ENCODE assay signal across 15 mouse cellular contexts in the genomic region with DNA sequence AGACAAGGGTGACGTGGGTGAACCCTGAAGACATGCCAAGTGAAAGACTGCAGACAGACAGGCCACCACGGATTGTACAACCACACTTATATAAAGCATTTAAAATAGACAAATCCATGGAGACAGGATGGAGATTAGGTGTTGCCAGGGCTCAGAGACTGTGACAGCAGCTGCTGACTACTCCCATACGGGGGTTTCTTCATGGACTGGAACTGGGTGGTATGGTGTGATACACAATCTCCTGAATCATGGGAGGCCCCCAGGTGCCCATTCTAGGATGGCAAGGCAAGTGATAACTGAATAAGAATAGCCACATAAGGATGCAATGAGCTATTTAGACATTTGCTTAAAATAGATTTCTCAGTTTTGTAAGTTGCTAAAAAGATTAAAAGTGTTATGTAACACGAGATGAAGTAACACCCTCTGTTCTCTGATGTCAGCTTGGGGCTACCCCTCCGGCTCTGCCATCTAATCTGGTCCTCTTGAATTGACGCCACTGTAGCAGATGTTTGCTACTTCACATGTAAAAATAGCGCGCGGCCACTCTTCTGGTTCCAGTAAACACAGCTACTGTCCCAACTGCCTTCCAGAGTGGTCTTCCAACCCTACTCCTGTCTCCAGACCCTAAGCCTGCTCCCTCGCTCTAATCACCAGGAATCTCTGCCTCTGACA. TPM values are rescaled to one million over a fixed set of nuclear protein-coding genes. Genes with fewer than 3 reads are reported as not detected.
DNase-seq lines count a peak whose midpoint lies in the region; ATAC-seq and TF ChIP-seq lines count a peak whose summit lies in the region.
"Had no signal": no experiment of that assay in that cellular context is flagged by ENCODE, and none has a peak within 500 bp of the region (broad histone marks: within the 10 kb centered on the region; RNA-seq: fewer than 3 reads in every experiment).

No protein-coding gene starts in this region.

- no peak for TF ChIP-seq POLR2A in testis, adult 2 months (IDR thresholded peaks at IDR 0.05; ENCODE audit: control insufficient read depth, low read depth, low read length)

- H3K4me2 ChIP-seq in embryonic facial prominence, embryonic 14.5 days (ENCODE audit: low read depth, low read length): no peak overlapping the region
- H3K4me2 ChIP-seq: embryonic facial prominence, embryonic 12.5 days; midbrain, embryonic 12.5 days had no signal

- TF ChIP-seq CTCF in testis, adult 2 months (IDR thresholded peaks at IDR 0.05; ENCODE audit: control insufficient read depth, insufficient read depth, insufficient replicate concordance, low read depth, low read length): no peak

- H3K9ac ChIP-seq in embryonic facial prominence, embryonic 14.5 days (ENCODE audit: low read depth, low read length): no peak overlapping the region
- H3K9ac ChIP-seq: embryonic facial prominence, embryonic 12.5 days; liver, embryonic 14.5 days; midbrain, embryonic 12.5 days had no signal

- no peaks in the 10 kb centered on the region for H3K36me3 ChIP-seq in embryonic facial prominence, embryonic 14.5 days (ENCODE audit: control insufficient read depth, insufficient read depth, low read length)
- no peaks in the 10 kb centered on the region for H3K36me3 ChIP-seq in embryonic facial prominence, embryonic 10.5 days (replicated peaks)
- no peaks in the 10 kb centered on the region for H3K36me3 ChIP-seq in testis, adult 2 months (ENCODE audit: control insufficient read depth, insufficient read depth, low read length)
- H3K36me3 ChIP-seq: embryonic facial prominence, embryonic 12.5 days; midbrain, embryonic 12.5 days had no signal

- intact Hi-C loops in heart, postnatal 25 days (cut with DNase I): no loop called here

- H3K9me3 ChIP-seq in embryonic facial prominence, embryonic 14.5 days (ENCODE audit: control insufficient read depth, low read length): no peaks in the 10 kb centered on the region
- H3K9me3 ChIP-seq in embryonic facial prominence, embryonic 10.5 days: no peaks in the 10 kb centered on the region
- H3K9me3 ChIP-seq: embryonic facial prominence, embryonic 12.5 days; midbrain, embryonic 12.5 days had no signal

- no peak overlapping the region for H3K27ac ChIP-seq in embryonic facial prominence, embryonic 14.5 days (replicated peaks; ENCODE audit: low read depth, low read length)
- H3K27ac ChIP-seq in embryonic facial prominence, embryonic 10.5 days (replicated peaks): no peak overlapping the region
- no peak overlapping the region for H3K27ac ChIP-seq in testis, adult 2 months (ENCODE audit: control insufficient read depth, insufficient read depth, low read depth, low read length)
- H3K27ac ChIP-seq: embryonic facial prominence, embryonic 12.5 days; liver, embryonic 14.5 days; midbrain, embryonic 12.5 days had no signal

- no peak overlapping the region for H3K4me3 ChIP-seq in embryonic facial prominence, embryonic 14.5 days (ENCODE audit: low read depth, low read length)
- H3K4me3 ChIP-seq in embryonic facial prominence, embryonic 10.5 days: no peak overlapping the region
- H3K4me3 ChIP-seq in testis, adult 2 months (ENCODE audit: control insufficient read depth, low read depth, low read length): peak overlapping the region; percentile 20
- H3K4me3 ChIP-seq: embryonic facial prominence, embryonic 12.5 days; midbrain, embryonic 12.5 days had no signal

- no peaks in the 10 kb centered on the region; the same call in 1 of the 2 replicates for H3K4me1 ChIP-seq in embryonic facial prominence, embryonic 14.5 days (ENCODE audit: control insufficient read depth, insufficient read depth, low read length)
- H3K4me1 ChIP-seq in embryonic facial prominence, embryonic 10.5 days: no peaks in the 10 kb centered on the region
- no peaks in the 10 kb centered on the region for H3K4me1 ChIP-seq in testis, adult 2 months (ENCODE audit: control insufficient read depth, insufficient read depth, low read length)

- peak; percentile 27 for DNase-seq in embryonic facial prominence, embryonic 14.5 days (ENCODE audit: low spot score)
- no peak for DNase-seq in embryonic facial prominence, embryonic 10.5 days (ENCODE audit: low spot score)
- peak; percentile 44 for DNase-seq in heart, adult 8-10 months (ENCODE audit: low spot score)
- no peak for DNase-seq in heart, postnatal 25 days (ENCODE audit: low spot score)
- no peak for DNase-seq in testis, postnatal 10 days (ENCODE audit: low spot score)
- peak; percentile 80 for DNase-seq in telencephalon, adult 2 months (ENCODE audit: low read depth, low spot score)
- DNase-seq in urinary bladder, adult 18-20 months (ENCODE audit: low spot score in 2 of 2): no peak
- DNase-seq: adrenal gland, adult 2 months; cerebellum, postnatal 14 days; kidney, adult 8-10 months; thymus, postnatal 4 days had no signal

- ATAC-seq in embryonic facial prominence, embryonic 14.5 days (ENCODE audit: low read depth): peak; percentile 63; the same call in 1 of the 2 replicates

- H3K27me3 ChIP-seq in embryonic facial prominence, embryonic 14.5 days (replicated peaks; ENCODE audit: control insufficient read depth, insufficient read depth, low read length): no peaks in the 10 kb centered on the region
- no peaks in the 10 kb centered on the region for H3K27me3 ChIP-seq in embryonic facial prominence, embryonic 10.5 days (replicated peaks; ENCODE audit: low read depth, poor library complexity, severe bottlenecking)
- no peaks in the 10 kb centered on the region for H3K27me3 ChIP-seq in testis, adult 2 months (ENCODE audit: control insufficient read depth, insufficient read depth, low read length)
- H3K27me3 ChIP-seq: embryonic facial prominence, embryonic 12.5 days; midbrain, embryonic 12.5 days had no signal

- 71% methylated on average over 10 of the region's 10 CpGs for WGBS in embryonic facial prominence, embryonic 14.5 days
- 86% methylated on average over 10 of the region's 10 CpGs for WGBS in embryonic facial prominence, embryonic 10.5 days

RNA-seq across cellular contexts. Expression of gene Atp8a1, which starts 53.0 kb away (rescaled TPM):
- 14.2 and 15.2 TPM in 2 replicates for polyA plus RNA-seq in embryonic facial prominence, embryonic 14.5 days (2014; fragmentation: Nextera tagmentation; extraction: Ambion mirVana)
- 9.2 and 9.7 TPM in 2 replicates for polyA plus RNA-seq in embryonic facial prominence, embryonic 10.5 days (2016; fragmentation: Nextera tagmentation; extraction: Ambion mirVana)
- total RNA-seq in heart, adult 8-10 months (2022): 10 to 100 TPM; 24.5 to 29.8 (median 26.1) TPM
- total RNA-seq in heart, postnatal 25 days (2021): 10 to 100 TPM; 20.1 to 21.2 TPM
- polyA plus RNA-seq in testis, adult 2 months (2012; rRNA removed): 2.4 and 2.5 TPM in 2 replicates

Comparison
In these comparisons a context has a peak if more than half of its experiments do, and no peak if none do; other contexts are left out.
1. DNase-seq: peak in embryonic facial prominence, embryonic 14.5 days (single experiment), heart, adult 8-10 months (single experiment) and telencephalon, adult 2 months (single experiment); none in embryonic facial prominence, embryonic 10.5 days (single experiment), heart, postnatal 25 days (single experiment), testis, postnatal 10 days (single experiment) and urinary bladder, adult 18-20 months (0 of 2).